Mouse (Mus musculus) forebrain, embryonic 14.5 days (tissue): ENCODE measurements around the gene 4930519G04Rik. TPM values are rescaled to one million over a fixed set of nuclear protein-coding genes. Genes with fewer than 3 reads are reported as not detected.
"Not testable (repeated sequence)": the region's sequence is repeated elsewhere in the genome, so short reads cannot be mapped to it uniquely, and the experiment has no call there.

Experiments used
- ATAC-seq: fragments of 200-750 bp; cut with Nextera tagmentation; 2 replicates; pipeline ENCODE4 v1.8.0; 2017; ENCODE audit warnings: mild to moderate bottlenecking, moderate library complexity
- DNase-seq: peaks from one replicate; pipeline ENCODE4 v3.0.0-alpha.2; 2015; ENCODE audit warnings: low spot score
- H3K27ac ChIP-seq: fragments of 300-500 bp; sonication (generic); 2 replicates; pipeline ENCODE4 v1.5.1; 2014; ENCODE audit warnings: low read depth, mild to moderate bottlenecking, control low read depth, low read length, moderate library complexity
- H3K27me3 ChIP-seq: fragments of 300-500 bp; sonication (generic); replicated peaks from 2 replicates; pipeline ENCODE4 v1.6.1; 2014; ENCODE audit warnings: low read length, control low read depth, mixed read lengths; ENCODE audit not compliant: control insufficient read depth, insufficient read depth
- H3K36me3 ChIP-seq: fragments of 300-500 bp; sonication (generic); 2 replicates; pipeline ENCODE4 v1.6.1; 2014; ENCODE audit warnings: low read length, control low read depth; ENCODE audit not compliant: control insufficient read depth, insufficient read depth
- H3K4me1 ChIP-seq: fragments of 300-500 bp; sonication (generic); 2 replicates; pipeline ENCODE4 v1.6.1; 2014; ENCODE audit warnings: antibody characterized with exemption, low read length, control low read depth; ENCODE audit not compliant: control insufficient read depth, insufficient read depth
- H3K4me2 ChIP-seq: fragments of 300-500 bp; sonication (generic); 2 replicates; pipeline ENCODE4 v1.6.1; 2014; ENCODE audit warnings: mild to moderate bottlenecking, control low read depth, low read length
- H3K4me3 ChIP-seq: fragments of 300-500 bp; sonication (generic); 2 replicates; pipeline ENCODE4 v1.5.1; 2014; ENCODE audit warnings: low read depth, low read length, control low read depth
- H3K9ac ChIP-seq: fragments of 300-500 bp; sonication (generic); 2 replicates; pipeline ENCODE4 v1.6.1; 2014; ENCODE audit warnings: mild to moderate bottlenecking, low read length, control low read depth, moderate library complexity
- H3K9me3 ChIP-seq: fragments of 300-500 bp; sonication (generic); replicated peaks from 2 replicates; pipeline ENCODE4 v1.6.1; 2016; ENCODE audit warnings: low read length, control low read depth, mixed read lengths; ENCODE audit not compliant: control insufficient read depth
- WGBS: fragments of 180-500 bp; shearing (Covaris S2); extraction: QIAGEN DNeasy Blood & Tissue Kit; methylation state at CpG from one replicate; pipeline ENCODE4 v1.1.7; 2014; 5-methylcytosine and 5-hydroxymethylcytosine counted together
- polyA plus RNA-seq: library from polyadenylated mRNA; unstranded; fragments of >200 nt; fragmentation: Nextera tagmentation; extraction: Ambion mirVana; gene quantifications from 2 replicates; pipeline ENCODE4 v1.2.1, GENCODE M21; 2014

Gene 4930519G04Rik
- polyA plus RNA-seq, 1 experiment from 2014 or later = not detected

DNA sequence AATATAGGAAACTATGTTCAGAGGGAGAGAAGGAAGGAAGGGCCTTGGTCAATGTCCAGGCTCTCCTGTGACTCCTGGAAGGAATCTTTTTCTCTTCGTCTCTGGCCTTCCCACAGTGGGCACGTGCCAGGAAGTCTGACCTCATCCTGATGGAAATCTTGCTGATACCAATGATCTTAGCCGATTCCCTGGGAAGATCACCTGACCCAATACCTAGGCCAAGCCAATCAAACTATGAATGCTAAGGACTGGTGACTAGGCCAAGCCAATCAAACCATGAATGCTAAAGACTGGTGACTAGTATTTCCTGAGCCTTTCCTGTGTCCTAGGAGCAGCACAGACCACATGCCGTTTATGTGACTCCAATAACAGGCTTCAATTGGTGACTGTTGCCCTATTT is 60.2 kb downstream of the 4930519G04Rik start:
- H3K4me2 ChIP-seq = no peak overlapping the region
- no peak for ATAC-seq
- no peak overlapping the region for H3K27ac ChIP-seq
- WGBS = 68% methylated on average over 4 of the region's 4 CpGs
- no peaks in the 10 kb centered on the region for H3K9me3 ChIP-seq
- H3K36me3 ChIP-seq = no peaks in the 10 kb centered on the region
- no peak overlapping the region for H3K4me3 ChIP-seq
- DNase-seq = no peak
- no peaks in the 10 kb centered on the region for H3K27me3 ChIP-seq
- H3K4me1 ChIP-seq = no peaks in the 10 kb centered on the region
- H3K9ac ChIP-seq = no peak overlapping the region

DNA sequence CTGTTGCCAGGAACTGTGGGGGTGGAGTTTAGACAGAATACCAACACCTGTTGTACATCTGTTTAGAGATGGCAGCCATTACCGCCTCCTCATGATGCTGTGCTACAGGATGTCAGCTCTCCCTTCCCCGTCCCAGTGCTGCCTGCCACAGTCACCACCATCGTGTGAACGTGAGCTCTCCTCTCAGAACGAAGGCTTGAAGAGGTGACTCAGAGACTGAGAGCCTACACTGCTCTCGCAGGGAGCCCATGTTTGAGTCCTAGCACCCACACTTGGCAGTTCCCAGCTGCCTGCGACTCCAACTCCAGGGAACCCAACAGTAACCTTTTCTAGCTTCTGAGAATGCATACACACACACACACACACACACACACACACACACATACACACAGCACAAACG is 61.4 kb downstream of the 4930519G04Rik start:
- Histone ChIP-seq H3K9me3 (no peaks in the 10 kb centered on the region), H3K4me1 (no peaks in the 10 kb centered on the region), H3K27me3 (no peaks in the 10 kb centered on the region), H3K4me2 (no peak overlapping the region), H3K36me3 (no peaks in the 10 kb centered on the region), H3K27ac (no peak overlapping the region), H3K4me3 (no peak overlapping the region), H3K9ac (no peak overlapping the region)
- WGBS = 83% methylated on average over 8 of the region's 8 CpGs
- ATAC-seq = no peak
- DNase-seq = no peak

DNA sequence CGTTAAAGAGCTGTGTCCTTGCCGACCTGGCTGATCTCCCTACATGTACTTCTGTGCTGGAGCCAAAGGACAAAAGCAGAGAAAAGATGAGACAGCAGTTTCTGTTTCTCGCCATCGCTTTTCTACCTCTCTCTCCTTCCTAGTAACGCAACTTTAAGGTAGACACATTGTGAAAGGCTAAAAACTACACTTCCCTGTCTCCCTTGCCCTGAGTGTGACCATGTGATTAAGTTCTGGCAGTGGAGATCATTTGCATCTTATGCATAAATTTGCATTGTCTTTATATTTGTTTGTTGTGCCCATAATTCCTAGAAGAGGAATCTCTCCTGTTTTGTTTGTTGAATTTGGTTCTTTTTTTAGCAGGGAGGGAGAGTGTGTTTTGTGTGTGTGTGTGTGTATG is 62.4 kb downstream of the 4930519G04Rik start:
- Histone ChIP-seq H3K4me1 (no peaks in the 10 kb centered on the region), H3K4me3 (no peak overlapping the region), H3K4me2 (no peak overlapping the region), H3K27ac (no peak overlapping the region), H3K27me3 (no peaks in the 10 kb centered on the region), H3K9me3 (no peaks in the 10 kb centered on the region), H3K9ac (no peak overlapping the region), H3K36me3 (no peaks in the 10 kb centered on the region)
- WGBS = 71% methylated on average over 5 of the region's 5 CpGs
- ATAC-seq (no peak), DNase-seq (no peak)

DNA sequence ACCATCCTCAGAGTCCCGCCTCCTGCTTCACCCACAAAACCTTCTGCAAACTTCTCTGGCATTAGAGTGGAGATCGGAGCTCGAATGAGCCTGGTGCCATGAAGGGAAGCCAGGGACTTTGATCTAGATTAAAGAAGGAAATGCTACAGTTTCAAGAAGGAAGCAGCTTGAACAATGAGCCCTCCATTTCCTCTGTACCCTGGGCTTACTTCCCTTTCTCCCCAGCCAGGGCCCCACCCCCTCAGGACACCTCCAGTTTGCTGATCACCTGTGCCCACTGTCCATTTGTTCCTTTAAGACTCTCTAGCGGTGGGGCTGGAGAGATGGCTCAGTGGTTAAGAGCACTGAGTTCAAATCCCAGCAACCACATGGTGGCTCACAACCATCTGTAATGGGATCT is 63.3 kb downstream of the 4930519G04Rik start:
- H3K9me3 ChIP-seq = no peaks in the 10 kb centered on the region
- ATAC-seq (no peak), DNase-seq (no peak)
- H3K36me3 ChIP-seq = no peaks in the 10 kb centered on the region
- 76% methylated on average over 4 of the region's 4 CpGs for WGBS
- H3K4me1 ChIP-seq = no peaks in the 10 kb centered on the region
- no peak overlapping the region for H3K9ac ChIP-seq
- no peaks in the 10 kb centered on the region for H3K27me3 ChIP-seq
- no peak overlapping the region for H3K4me2 ChIP-seq
- no peak overlapping the region for H3K4me3 ChIP-seq
- H3K27ac ChIP-seq = no peak overlapping the region

DNA sequence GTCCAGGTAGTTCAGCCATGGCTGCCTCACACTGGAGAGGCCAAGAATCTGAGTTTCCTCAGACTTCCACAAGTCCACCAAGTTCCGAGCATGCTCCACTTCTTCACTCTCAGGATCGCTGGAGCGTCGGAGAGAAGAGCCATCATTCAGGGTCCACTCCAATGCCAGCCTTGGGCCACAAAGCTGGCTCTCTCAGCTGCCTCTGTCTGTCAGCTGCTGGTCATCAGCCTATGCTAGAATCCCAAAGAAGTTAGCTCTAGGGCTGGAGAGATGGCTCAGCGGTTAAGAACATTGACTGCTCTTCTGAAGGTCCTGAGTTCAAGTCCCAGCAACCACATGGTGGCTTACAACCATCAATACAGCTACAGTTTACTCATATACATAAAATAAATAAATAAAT is 63.9 kb downstream of the 4930519G04Rik start:
- H3K4me3 ChIP-seq, H3K27ac ChIP-seq, H3K9me3 ChIP-seq, DNase-seq, H3K4me1 ChIP-seq, H3K4me2 ChIP-seq, H3K27me3 ChIP-seq, ATAC-seq, H3K9ac ChIP-seq, H3K36me3 ChIP-seq: not testable (repeated sequence)
- WGBS = 93% methylated on average over 5 of the region's 5 CpGs

DNA sequence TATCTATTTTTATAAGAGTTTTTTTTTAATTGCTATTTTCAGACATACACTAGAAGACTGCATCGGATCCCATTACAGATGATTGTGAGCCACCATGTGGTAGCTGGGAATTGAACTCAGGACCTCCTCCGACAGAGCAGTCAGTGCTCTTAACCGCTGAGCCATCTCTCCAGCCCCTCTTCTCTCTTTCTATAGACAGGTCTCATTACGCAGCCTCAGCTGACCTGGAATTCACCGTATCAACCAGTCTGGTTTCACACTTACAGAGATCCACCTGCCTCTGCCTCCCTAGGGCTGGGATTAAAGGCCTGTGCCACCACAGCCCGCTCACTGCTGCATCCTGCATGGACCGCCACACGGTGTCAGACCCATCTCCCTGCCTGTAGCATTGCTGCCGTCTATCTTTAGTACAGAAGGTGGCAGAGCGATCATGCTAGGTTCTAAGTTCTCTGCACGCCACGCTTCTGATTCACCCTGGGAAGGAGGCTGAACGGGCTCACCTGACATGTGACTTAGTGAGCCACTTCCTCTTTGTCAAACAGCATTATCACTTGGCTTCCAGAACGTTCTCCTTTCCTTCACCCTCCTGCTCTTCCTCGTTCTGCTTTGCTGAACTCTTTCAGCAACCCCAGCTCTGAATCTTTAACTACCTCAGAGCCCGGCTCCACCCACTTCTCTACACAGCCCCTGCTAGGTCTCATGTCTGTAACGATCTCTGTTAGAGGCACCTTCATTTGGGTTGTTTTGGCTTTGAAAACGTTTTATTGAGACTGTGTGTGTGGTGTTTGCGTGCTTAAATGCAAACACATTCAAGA is 68.3 kb downstream of the 4930519G04Rik start:
- Histone ChIP-seq H3K4me3 (no peak overlapping the region), H3K4me1 (no peaks in the 10 kb centered on the region), H3K27ac (no peak overlapping the region), H3K36me3 (no peaks in the 10 kb centered on the region), H3K9ac (no peak overlapping the region), H3K4me2 (no peak overlapping the region), H3K27me3 (no peaks in the 10 kb centered on the region), H3K9me3 (peaks cover 3% of the 10 kb centered on the region; the same call in 1 of the 2 replicates)
- ATAC-seq = no peak
- WGBS = 73% methylated on average over 19 of the region's 19 CpGs
- DNase-seq = no peak

DNA sequence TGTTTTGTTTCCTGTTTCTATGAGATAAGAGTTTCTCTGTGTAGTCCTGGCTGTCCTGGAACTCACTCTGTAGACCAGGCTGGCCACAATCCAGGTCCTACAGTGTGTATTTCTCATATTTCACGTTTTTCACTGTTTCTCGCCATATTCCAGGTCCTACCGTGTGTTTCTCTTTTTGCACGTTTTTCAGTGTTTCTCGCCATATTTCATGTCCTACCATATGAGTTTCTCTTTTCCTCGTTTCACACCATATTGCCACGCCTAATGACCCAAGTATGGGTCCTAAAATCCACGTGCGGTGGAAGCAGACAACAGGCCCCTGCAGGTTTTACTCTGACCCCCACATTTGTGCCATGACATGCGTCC is 68.9 kb downstream of the 4930519G04Rik start:
- Histone ChIP-seq H3K27ac (no peak overlapping the region), H3K36me3 (no peaks in the 10 kb centered on the region), H3K4me1 (no peaks in the 10 kb centered on the region), H3K27me3 (no peaks in the 10 kb centered on the region), H3K4me3 (no peak overlapping the region), H3K4me2 (no peak overlapping the region), H3K9me3 (peaks cover 3% of the 10 kb centered on the region; the same call in 1 of the 2 replicates), H3K9ac (no peak overlapping the region)
- ATAC-seq = no peak
- 67% methylated on average over 10 of the region's 10 CpGs for WGBS
- DNase-seq = no peak

DNA sequence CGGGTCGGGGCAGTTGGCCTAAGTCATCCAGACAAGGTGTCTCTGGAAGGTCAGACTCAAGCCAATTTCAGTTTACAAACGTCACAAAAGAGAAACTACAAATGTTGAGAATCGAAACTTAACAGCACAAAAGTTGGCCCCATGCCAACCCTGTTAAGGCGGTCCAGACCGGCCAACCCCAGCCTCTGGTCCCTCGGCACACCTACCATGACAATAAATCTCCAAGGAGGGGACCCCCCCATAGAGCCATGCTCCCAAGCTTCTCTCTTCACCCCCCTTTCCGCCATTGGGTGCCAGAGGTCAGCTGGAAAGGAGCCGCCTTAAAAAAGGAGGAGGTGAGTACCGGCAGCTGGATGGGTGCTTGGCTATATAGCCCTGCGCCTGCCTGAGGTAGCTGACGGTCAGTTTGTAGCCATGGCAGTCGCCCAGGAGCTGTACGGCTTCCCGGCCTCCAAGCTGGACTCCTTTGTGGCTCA is 69.6 kb downstream of the 4930519G04Rik start, which contains the start of gene Oasl1:
Gene Oasl1, plus strand, starts transcription at position 243 of the 476 bp plus-strand sequence.
- ATAC-seq (no peak), DNase-seq (peak; percentile 29)
- Histone ChIP-seq H3K36me3 (no peaks in the 10 kb centered on the region), H3K4me1 (no peaks in the 10 kb centered on the region), H3K4me2 (peak within 1 kb of the TSS; percentile 20), H3K9me3 (peaks cover 3% of the 10 kb centered on the region; the same call in 1 of the 2 replicates), H3K4me3 (no peak within 1 kb of the TSS), H3K27me3 (no peaks in the 10 kb centered on the region), H3K27ac (no peak within 1 kb of the TSS), H3K9ac (no peak within 1 kb of the TSS)
- WGBS = 39% methylated on average over 15 of the region's 15 CpGs

DNA sequence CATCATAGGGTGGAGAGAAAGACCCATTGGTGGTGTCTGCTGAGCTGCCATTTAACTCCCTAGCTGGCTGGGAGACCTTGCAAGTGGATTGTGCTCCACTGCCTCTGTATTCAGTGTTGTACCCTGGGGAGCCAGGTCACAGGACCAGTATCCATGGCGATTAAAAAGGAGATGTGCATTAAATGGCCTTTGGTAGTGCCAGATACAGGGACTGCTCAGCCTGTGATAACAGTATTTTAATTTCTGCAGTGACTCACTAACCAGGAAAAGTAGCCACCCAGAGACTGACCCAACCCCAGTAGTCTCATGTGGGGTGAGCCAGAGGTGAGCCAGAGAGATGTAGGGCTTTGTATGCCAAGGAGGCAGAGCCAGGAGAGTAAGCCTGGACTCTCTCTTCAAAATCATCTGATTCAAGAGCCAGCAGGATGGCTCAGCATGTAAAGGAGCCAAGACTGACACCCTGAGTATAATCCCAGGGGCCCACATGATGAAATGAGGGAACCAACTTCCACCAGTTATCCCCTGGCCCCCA is 72.8 kb downstream of the 4930519G04Rik start:
- DNase-seq = no peak
- Histone ChIP-seq H3K4me1 (no peaks in the 10 kb centered on the region), H3K27ac (no peak overlapping the region), H3K4me2 (no peak overlapping the region), H3K9ac (no peak overlapping the region), H3K27me3 (no peaks in the 10 kb centered on the region), H3K4me3 (no peak overlapping the region), H3K36me3 (no peaks in the 10 kb centered on the region), H3K9me3 (peaks cover 3% of the 10 kb centered on the region; the same call in 1 of the 2 replicates)
- WGBS = 82% methylated on average over 1 of the region's 1 CpGs
- ATAC-seq = no peak
